Mouse (Mus musculus): ENCODE results near the gene Zfand3.

The Zfand3 gene

GRCm38 (mm10) chr17:30004203-30005102 lies at the start of gene Zfand3:
TSS of gene Zfand3 (plus strand) at chr17:30004733.
- in situ Hi-C loops (cut with MboI, MseI): no loop called here

DNA sequence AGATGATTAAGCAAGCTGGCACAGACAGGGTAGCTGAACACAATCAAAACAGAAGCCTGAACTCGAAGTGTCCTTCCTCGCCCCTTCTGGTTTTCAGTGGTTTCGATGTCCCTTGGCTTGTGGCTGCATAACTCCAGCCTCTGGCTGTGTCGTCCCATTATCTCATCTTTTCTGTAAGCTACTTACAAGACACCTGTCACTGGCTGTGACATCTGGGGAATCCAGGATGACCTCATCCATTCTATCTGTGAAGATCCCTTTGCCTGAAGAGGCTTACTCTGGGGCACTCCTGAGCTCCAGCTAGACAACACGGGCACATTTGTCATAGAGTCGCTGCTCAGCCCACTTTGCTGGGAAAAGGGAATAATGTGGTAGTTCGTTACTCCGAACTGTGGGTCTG lies 48.7 kb upstream of the Zfand3 start:
- in situ Hi-C loops (cut with MboI, MseI): no loop called here

DNA sequence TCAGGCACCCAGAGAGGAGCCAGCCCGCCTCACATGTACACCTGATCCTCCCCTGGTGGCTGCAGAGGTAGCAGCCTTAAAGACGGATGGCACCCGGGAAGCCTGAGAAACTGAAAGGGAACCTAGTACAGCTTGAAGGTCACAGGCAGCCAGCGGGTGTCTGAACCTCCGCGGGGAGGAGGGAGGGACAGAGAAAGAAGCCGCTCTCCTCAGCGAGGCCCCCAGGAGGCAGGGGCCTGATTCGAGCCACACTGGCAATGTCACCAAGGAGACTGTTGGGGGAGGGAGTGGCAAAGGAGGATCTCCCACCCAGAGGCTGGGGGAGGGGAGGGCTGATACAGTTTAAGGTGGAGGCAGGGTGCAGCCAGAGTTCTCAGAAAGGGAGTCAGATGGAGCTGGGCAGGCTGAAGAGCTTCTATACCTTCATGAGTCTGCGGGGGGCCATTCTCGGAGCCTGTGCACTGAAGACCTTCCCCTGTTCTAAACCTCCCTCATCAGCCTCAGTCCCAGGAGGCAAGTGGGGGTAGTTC lies 40.7 kb upstream of the Zfand3 start:
- in situ Hi-C loops (cut with MboI, MseI): no loop called here

DNA sequence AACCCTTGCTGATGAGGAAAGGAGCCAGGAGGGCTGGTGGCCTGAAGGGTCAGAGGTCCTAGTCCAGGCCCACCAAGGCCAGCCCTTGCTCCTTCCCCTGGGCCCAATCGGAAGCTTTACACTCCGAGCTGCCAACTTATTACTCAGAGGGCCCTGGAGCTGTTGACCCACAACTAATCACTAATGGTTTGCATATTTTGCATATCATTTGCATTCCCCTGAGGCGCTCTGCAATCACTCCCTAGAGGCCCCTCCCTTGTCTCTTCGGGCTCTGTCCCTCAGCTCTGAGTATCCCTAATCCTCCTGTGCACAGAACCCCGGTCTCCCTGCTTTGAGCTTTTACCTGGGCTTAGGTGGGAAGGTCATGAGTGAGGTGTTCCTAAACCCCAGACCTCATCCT lies 39.0 kb upstream of the Zfand3 start:
- in situ Hi-C loops (cut with MboI, MseI): no loop called here

DNA sequence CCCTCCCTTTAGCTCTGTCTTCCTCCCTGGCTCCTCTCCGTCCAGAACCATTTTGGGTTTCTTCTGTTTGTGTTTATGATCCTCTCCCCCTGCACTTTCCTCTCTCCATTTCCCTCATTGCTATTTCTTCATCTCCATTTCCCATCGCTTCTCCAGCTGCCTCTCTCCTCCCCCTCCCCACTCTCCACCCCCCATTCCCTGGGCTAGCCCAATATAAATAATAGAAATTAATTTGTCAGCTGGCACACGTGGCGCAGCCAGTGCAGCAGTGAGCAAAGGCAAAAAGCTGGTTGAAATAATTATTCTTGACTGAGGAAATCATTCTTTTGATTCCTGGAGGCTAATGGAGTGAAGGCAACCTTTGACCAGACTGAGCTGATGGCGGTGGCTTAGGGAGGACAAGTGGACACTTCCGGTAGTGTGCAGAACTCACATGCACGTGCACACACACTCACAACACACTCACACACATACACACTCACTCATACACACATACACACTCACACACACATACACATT lies 34.4 kb upstream of the Zfand3 start, which contains the start of gene Mdga1:
Gene Mdga1 (minus strand): TSS at position 51 of the 519 bp plus-strand sequence.
- in situ Hi-C loops (cut with MboI, MseI): no loop called here

DNA sequence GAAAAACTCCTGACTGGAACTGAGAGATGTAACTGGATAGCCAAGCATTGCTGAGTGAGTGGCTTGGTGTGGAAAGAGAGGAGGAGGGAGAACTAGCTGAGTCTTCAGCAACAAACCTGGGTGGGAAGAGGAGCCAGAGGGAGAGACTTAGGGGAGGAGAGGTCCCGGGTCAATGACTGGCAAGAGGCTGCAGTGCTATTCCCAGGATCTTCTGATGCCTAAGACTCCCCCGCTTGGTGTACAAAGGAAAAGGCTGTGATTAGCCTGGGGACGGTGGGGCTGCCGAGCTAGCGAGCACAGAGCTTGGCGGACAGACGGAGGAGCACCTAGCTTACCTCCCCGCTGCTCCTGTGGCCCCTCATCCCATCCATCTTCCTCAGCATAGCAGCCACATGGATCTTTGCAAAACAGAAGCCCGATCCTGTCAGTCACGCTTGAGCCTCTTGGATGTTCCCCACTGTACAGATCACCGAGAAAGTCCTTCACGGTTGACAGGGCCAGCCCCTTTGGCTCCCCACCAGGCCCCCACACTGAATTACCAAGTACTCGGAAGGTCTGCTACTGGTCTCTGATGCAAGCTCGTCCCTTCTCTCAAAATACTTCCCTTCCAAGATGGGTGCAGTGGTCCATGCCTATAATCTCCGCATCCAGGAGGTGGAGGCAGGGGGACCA lies 32.6 kb upstream of the Zfand3 start:
- in situ Hi-C loops (cut with MboI, MseI): no loop called here

GRCm38 (mm10) chr17:29973226-29973625 lies 31.3 kb upstream of the Zfand3 start:
- in situ Hi-C loops (cut with MboI, MseI): no loop called here

DNA sequence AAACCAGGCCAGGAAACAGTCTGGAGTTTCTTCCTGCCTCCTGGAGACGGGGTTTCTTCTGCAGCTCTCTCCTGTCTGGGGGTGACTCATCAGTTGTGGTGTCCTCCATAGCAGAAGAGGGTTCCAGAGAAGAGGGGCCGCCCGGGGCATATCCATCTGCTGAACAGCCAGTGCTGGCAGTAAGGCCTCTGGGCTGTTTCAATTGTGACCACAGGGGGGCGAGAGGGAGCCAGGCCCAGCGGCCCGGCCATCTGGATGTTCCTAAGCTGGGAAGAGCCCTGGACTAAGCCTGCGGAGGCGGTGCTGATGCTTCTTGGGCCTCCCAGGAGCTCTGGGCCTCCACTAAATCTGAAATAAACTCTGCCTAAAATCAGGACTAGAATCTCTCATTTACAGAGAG lies 28.8 kb upstream of the Zfand3 start:
- in situ Hi-C loops (cut with MboI, MseI): no loop called here

DNA sequence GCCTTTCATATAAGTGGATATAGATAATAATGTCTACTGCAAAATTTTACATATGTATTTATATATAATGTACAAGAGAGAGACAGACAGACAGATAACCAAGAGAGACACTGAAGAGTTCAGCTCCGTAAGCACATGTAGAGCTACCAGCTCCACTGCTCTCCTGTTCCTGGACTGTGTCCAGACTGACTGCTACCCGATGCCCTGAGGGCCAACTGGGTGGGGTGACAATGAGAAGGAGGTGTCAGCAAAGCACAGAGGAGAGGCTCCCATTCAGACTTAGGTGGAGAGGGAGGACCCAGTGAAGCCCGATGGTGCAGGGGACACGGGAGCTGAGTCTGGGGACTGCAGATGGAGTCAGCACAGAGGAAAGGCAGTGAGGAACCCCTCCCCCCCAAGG lies 25.5 kb upstream of the Zfand3 start:
- in situ Hi-C loops (cut with MboI, MseI): no loop called here

DNA sequence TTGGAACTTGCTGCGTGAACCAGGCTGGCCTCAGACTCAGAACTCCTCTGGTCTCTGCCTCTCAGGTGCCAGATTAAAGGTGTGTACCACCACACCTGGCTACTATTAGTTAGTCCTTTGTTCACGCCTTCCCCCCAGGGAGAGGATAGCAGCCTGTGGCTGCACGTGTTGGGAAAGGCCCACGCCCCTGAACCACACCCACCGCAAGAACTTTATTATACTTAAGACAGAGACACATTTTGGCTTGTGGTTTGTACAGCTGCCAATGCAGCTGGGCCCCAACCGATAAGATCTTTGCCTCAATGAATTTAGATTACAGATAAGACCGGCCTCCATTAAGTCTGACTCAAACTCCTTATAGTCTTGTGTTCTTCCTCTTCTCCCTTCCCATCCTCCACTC lies 24.7 kb upstream of the Zfand3 start:
- in situ Hi-C loops (cut with MboI, MseI): loop anchor here (10.0 kb wide), 1 partner anchor 465 kb away; no protein-coding TSS in a partner anchor

DNA sequence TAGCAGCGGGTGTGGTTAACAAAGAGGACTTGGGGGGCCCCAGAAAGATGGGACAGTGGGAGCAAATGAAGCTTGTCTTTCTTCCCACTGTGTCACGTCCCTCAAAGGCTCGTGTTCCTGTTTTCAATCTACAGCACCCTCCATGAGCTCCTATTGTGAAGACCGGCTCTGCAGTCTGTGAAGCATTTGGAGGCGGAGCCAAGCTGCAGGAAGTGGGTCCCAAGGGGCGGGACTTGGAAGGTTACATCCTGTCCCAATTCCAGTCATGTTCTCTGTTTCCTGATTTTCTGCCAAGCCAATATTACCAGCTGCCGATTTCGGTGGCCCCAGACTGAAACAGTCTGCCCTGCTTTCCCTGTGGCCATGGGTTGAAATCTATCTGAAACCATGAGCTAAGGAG lies 23.0 kb upstream of the Zfand3 start:
- in situ Hi-C loops (cut with MboI, MseI): loop anchor here (10.0 kb wide), 1 partner anchor 463 kb away; no protein-coding TSS in a partner anchor

DNA sequence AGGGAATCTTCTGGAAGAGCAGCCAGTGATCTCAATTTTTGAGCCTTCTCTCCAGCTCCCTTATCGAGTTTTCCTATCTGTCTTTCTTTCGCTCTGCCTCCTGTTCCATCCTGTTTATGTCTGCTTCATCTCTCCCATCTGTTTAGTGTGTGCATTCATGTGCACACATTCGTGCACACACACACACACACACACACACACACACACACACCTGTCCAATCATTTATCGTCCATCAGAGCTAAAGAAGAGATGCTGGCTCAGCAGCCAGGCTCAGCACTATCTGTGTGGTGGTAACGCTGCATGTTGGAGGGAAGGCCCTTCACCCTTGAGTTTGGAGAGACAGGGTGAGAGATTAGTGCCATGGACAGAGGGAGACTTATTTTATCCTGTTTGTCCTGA lies 21.3 kb upstream of the Zfand3 start:
- in situ Hi-C loops (cut with MboI, MseI): loop anchor here (10.0 kb wide), 1 partner anchor 462 kb away; no protein-coding TSS in a partner anchor

GRCm38 (mm10) chr17:29984931-29985330 lies 19.6 kb upstream of the Zfand3 start:
- in situ Hi-C loops (cut with MboI, MseI): loop anchor here (10.0 kb wide), 1 partner anchor 460 kb away; no protein-coding TSS in a partner anchor

- in situ Hi-C loops (cut with MboI, MseI): loop anchor here (10.0 kb wide), 1 partner anchor 459 kb away; no protein-coding TSS in a partner anchor
Observed at GRCm38 (mm10) chr17:29985534-29985933, 19.0 kb upstream of the Zfand3 start.

DNA sequence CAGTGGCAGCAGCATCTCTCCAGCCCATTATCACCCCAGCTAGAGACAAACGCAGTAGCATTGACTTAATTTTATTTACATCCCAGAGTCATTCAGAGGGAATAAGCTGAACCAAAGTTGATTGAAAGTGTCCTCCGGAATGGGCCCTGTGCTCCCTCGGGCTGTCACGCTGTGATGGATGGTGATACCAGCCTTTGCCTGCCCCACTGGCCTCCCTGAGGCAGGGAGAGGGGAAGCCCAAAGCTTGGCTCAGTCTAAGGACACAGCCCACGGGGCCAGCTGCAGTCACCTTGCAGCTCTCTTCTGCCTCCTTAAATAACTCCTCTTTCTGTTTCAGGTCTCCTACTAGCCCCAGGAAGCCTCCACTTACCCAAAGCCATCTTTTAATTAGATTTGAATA lies 16.4 kb upstream of the Zfand3 start:
- in situ Hi-C loops (cut with MboI, MseI): loop anchor here (10.0 kb wide), 1 partner anchor 457 kb away; no protein-coding TSS in a partner anchor

DNA sequence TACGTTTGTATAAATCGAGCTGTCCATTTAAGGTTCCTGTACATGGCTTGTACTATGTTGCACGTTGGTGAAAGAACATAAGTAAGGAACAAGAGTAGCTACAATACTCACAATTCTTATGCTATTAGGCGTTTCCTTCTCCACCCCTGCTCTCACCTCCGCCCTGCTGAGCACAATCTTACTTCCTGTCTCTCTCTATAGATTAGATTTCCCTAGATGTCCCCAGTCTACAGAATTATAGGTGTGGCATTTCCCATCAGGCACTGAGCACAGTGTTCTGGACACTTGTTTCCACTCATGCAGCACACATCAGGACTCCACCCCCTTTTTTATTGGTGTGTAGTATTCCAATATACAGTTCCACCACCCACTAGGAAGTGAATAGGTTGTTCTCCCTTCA lies 14.9 kb upstream of the Zfand3 start:
- in situ Hi-C loops (cut with MboI, MseI): loop anchor here (10.0 kb wide), 1 partner anchor 455 kb away; no protein-coding TSS in a partner anchor

- in situ Hi-C loops (cut with MboI, MseI): no loop called here
Observed at GRCm38 (mm10) chr17:29990136-29990535, 14.4 kb upstream of the Zfand3 start.

DNA sequence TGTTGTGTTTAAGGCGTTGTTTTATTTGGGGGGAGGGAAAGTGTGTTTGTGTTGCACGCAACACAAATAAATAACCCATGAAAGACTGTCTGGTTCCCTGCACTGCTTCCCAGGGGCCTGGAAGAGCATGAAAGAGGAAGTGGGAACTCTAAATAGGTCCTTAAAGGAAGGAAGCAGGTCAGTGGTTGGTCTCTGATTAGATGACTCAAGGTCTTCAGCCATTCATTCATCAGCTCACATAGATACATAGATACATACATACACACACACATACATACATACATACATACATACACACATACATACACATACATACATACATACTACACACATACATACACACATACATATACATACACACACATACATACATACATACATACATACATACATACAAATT lies 13.7 kb upstream of the Zfand3 start:
- in situ Hi-C loops (cut with MboI, MseI): no loop called here

GRCm38 (mm10) chr17:29993488-29993887 lies 11.0 kb upstream of the Zfand3 start:
- in situ Hi-C loops (cut with MboI, MseI): no loop called here

DNA sequence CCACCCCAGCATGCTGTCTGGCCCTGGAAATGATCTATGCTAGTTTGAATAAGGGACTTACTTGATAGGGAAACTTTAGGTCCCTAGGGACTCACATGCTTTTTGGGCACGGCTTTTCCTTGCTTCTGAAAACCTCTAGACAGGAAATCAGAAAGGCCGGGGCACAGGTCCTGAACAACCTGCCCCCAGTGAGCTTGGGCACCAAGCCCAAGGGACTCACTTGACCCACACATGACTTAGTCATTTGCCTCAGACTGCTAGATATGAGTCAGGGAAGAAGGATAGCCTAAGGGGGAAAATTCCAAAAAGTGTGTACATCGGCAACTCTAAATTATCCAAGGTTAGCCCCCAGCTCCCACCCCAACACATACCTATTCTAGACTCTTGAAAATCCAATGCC lies 10.5 kb upstream of the Zfand3 start:
- in situ Hi-C loops (cut with MboI, MseI): no loop called here

GRCm38 (mm10) chr17:29994459-29994858 lies 10.1 kb upstream of the Zfand3 start:
- in situ Hi-C loops (cut with MboI, MseI): no loop called here

DNA sequence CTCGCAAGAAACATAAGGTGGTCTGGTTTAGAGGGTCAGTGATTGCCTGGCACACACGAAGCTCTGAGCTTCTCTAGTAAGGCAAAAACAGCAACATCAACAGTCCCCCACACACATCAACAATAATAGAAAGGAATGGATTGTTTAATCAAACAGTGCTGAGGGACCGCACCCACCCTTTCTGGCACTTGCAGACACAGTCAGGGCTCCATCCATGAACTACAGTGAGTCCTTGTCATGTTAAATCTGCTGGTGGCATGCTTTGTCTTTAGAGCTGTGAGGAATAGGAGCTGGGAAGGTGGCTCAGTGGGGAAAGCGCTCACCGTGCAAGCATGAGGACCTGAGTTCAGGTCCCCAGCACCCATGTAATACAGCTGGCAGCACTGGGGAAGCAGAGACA lies 8.5 kb upstream of the Zfand3 start:
- in situ Hi-C loops (cut with MboI, MseI): no loop called here

Data from regulatory T cell (primary cell).